Mouse (Mus musculus): ENCODE measurements around the gene Tspear.

Gene Tspear

GRCm38 (mm10) chr10:77869651-77870050, 183.3 kb downstream of the Tspear start:
- no peak for DNase-seq (ENCODE audit: low read depth)

DNA sequence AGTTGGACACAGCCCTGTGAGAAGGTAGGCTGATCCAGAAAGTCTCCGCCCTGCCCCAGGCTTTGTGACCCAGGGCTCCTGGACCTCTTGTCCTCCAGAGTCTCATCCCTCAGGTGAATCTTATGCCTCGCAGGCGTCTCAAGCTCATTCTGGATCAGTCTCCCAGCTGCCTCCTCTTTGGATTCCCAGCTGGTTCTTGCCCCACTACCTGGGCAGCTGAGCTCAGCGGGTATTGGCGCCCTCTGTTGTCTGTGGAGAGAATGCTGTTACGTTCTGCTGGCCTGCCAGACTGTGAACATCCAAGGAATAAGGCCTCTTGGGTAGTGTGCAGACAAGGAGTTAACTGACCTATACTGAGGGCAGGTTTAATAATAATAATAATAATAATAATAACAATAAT, 192.6 kb downstream of the Tspear start:
- DNase-seq (ENCODE audit: low read depth): no peak

GRCm38 (mm10) chr10:77880305-77880704, 193.9 kb downstream of the Tspear start:
- no peak for DNase-seq (ENCODE audit: low read depth)

GRCm38 (mm10) chr10:77882553-77882952, 196.2 kb downstream of the Tspear start:
- no peak for DNase-seq (ENCODE audit: low read depth)

DNA sequence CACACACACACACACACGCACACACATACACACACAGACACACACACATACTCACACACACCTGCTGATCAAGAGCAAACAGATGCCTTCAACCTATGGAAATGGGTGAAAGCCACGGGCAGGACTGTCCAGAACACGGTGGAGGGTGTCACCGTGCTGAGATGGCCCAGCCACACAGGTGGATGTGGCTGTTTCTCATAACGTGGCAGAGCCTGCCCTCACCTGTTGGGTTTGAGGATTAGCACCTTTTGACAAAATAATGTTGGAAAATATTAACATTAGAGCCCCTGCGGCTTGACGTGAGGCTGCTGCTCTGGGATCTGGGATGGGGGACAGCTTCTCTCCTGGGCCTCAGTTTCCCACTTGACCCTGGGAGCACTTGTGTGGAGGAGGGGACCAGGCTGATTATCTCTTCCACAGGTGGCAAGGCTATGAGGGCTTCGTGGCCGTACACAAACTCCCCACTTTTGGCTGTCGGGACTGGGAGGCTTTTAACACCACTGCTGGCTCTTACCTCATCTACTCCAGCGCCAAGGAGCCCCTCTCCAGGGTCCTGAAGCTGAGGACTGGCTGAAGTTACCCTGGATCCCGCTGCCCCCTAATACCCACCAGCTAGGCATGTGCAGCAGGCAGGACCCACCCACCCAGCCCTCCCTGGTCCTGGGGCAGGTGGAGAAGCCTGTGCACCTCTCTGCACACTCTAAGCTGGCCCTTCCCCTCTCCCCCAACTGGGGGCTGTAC, 199.8 kb downstream of the Tspear start:
- no peak for DNase-seq (ENCODE audit: low read depth)

DNA sequence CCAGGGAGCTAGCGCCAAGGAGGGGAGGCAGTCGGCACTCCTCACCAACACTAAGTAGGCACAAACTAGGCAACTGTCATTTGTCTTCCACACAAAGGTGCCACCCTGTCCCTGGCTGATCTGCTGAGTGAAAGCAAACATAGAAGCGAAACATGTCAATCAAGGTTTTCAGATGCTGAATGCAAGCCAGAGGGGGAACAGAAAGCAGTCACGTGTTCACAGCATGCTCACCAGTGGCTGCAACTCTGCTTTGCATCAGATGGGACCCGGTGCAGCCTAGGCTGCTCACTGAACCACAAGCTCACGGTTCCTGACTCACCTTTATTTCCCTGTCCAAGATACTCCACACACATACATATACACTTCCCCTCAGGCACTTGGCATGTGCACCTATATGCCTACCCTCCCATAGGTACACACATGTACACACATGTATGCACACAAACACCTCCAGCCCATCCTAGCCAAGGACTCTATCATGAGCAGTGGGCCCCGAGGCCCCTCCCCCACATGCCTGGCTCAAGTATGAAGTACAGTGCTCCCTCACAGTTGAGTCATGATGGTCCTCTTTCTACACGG, 204.7 kb downstream of the Tspear start:
- DNase-seq (ENCODE audit: low read depth): no peak

- DNase-seq (ENCODE audit: low read depth): no peak
These were observed 209.2 kb downstream of the Tspear start for GRCm38 (mm10) chr10:77895562-77895961.

GRCm38 (mm10) chr10:77900126-77900525, 213.8 kb downstream of the Tspear start:
- no peak for DNase-seq (ENCODE audit: low read depth)

GRCm38 (mm10) chr10:77900903-77901818, 214.8 kb downstream of the Tspear start:
- DNase-seq (ENCODE audit: low read depth): no peak

GRCm38 (mm10) chr10:77901871-77902210, 215.5 kb downstream of the Tspear start:
- DNase-seq (ENCODE audit: low read depth): no peak

DNA sequence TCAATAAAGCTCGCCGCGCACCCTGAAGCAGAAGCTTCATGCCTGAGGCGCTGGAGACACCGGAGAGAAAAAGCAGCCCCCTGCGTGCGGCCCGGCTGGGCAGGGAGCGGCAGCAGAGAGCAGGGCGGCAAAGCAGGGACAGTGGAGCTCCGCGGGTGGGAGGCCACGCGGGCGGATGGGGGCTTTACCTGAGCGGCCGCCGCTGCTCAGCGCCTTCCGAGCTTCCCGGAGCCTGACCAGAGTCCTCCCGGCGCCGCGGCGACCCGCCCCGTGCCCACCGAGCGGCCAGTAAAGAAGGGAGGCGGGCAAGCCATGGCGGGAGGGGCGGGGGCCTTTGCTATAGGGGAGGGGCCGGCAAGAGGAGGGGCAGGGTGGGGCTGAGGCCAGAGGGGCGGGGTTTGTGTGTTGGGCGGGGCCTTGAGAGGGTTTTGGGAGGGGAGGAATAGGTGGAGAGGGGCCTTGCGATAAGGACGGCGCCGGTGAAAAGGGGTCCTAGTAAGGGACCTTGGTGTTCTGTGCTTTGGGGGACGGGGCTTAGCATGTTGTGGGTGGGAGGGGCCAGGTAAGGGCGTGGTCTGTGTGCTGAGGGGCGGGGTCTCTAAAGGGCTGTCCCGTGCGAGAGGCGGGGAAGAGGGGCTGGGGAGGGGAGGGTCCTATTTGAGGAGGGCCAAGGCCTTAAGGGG, 216.0 kb downstream of the Tspear start, which contains the start of gene Lrrc3:
Gene Lrrc3 (minus strand): TSS at position 326 of the 683 bp plus-strand sequence.
- DNase-seq (ENCODE audit: low read depth): no peak

DNA sequence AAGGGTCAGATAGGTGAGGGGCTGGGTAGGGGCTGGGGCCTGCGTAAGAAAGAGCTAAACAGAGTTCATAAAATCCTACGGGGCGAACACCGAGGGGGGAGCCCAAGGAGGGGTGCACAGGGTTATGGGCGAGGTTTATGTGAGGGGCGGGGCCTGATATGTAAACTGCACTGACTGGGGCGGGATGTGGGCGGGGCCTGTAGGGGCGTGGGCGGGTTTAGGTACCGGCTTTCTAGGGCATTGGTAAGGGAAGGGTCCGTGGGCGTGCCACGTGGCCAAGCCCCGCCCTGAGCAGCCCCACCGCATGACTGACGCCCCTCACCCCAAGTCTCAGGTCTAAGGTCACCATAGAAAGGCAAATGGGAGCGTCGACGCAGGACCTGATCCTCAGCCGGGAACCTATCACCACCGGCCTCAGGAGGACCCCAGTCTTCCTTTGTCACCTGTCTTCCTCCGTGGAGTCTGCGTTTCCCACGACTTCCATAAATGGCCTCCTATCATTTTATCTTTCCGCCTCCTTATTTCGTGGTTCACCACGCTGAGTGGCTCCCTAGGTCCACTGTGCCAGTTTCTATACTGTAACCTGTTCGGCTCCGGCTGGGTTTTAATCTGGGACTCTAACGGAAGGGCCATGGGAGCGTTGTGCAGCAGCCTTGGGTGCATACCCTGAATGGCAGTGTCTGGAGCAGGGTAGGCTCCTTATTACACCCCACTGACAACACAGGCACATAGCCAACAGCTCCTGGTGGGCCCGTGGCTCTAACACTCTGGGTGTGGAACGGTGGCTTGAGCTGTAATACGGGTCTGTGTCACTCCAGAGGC, 216.7 kb downstream of the Tspear start:
- DNase-seq (ENCODE audit: low read depth): peak; percentile 35

DNA sequence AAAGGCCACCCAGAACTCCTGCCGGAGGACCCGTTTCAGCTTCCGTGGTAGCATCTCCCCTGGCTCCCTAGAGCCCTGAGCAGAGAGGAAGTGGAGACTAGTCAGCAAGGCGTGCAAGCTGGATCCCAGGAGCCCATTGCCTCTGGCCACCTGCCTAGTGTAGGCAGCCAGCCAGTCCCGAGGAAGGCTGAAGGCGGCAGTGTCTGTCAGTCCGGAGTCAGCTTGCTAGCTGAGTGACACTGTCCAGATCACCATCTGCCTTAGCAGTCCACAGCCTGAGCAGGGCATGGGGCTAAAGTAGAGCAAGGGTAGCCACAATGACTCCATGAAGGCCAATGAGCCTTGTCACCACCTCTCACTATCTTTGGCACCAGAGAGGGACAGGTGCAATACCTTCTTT, 226.2 kb downstream of the Tspear start:
- no peak for DNase-seq (ENCODE audit: low read depth)

DNA sequence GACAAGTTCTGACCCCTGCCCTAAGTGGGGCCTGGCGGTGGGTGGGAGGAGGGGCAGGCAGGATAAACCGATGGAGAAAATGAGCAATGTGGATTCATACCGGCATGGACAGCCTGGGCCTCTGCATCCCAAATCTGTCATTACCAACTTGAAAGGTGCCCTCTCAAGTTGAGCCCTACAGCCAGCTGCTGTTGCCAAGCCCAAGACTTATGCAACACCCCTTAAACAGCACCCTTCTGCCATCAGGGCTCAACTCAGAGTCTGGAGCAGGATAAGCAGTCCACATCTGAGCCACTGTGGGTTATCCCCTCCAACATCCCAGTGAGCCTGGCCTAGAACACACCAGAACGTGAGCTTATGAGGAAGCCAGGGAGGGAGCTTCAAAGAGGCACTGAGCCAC, 226.9 kb downstream of the Tspear start:
- no peak for DNase-seq (ENCODE audit: low read depth)

GRCm38 (mm10) chr10:77916636-77917335, 230.4 kb downstream of the Tspear start:
- no peak for DNase-seq (ENCODE audit: low read depth)

GRCm38 (mm10) chr10:77921009-77921408, 234.6 kb downstream of the Tspear start:
- DNase-seq (ENCODE audit: low read depth): no peak

GRCm38 (mm10) chr10:77922681-77923080, 236.3 kb downstream of the Tspear start:
- no peak for DNase-seq (ENCODE audit: low read depth)

DNA sequence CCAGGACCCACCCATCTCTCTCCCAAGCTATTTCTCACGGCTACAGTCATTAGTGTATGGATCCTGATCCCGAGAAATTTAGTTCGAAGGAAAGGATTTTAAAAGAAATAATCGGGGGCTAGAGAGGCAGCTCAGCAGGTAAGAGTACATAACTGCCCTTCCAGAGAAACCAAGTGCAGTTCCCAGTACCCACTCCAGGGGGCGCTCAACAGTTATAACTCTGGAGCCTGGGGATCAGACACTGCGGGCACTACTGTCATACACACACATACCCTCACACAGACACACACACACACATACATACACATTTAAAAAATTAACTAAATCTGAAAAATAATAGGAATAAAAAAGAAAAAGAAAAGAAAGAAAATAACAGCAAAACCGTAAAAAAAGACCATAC, 239.8 kb downstream of the Tspear start:
- DNase-seq (ENCODE audit: low read depth): peak; percentile 51

DNA sequence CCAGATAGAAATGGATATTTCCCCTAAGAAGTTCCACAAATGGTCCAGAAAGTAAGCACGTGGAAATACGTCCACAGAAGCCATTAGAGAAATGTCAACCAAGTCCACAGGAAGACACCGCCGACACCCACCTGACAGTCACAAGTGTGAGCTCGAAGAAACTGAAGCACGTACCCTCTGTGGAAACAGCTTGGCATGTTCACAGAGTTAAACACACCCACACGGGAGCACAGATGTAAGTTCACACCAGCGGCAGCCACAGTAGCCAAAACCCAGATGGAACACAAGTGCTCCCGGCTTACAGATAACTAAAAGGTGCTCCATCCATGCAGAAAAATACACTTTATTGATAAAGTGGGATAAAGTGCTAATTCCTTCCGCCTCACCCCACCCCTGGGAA, 241.0 kb downstream of the Tspear start:
- DNase-seq (ENCODE audit: low read depth): no peak

Data from c-Kit-positive CD71-positive TER-119-negative erythroid progenitor cells, embryonic 14.5 days (primary cell).